Mouse (Mus musculus): Measurements from ENCODE around the gene Pex14.

The Pex14 gene

DNA sequence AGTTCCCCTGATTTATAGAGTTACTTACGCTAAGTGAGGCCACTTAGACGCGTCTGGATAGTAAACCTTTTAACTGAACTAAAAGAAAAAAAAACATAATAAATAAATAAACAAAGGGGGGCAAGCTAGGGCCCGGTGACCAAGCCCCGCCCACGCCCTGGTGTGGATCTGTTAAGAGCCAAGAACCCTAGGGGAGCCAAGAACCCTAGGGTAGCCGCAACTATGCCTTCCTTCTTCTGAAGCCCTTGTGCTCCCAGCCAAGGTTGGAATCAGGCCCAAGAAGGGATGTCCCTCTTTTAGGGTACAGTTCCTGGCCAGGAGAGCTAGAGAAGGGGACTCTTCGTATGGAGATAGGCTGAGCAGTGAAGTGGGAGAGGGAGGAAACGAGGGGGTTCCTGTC, 176.3 kb downstream of the Pex14 start:
- no peak for DNase-seq (ENCODE audit: low spot score in 2 of 2)

DNA sequence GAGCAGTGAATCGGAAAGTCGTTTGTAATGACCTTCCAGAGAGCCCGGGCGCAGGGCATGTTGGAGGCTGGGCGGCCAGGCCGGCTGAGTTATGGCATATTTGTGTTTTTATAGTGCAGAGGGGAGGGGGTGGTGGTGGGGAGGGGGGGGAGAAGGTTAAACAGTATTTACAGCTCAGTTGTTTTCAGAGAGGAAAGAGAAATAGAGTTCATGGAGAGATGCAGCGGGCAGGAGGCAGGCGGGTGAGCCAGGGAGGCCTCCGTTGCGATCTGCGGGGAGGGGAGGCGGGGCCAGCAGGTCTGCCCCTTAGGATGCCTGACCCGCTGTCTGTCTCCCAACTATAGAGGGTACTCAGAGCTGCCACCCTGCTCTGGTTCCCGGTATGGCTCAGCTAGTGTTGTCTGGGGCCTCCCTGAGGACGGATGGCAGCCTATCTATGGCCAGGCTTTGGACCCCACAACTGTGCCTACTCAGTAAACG, 177.4 kb downstream of the Pex14 start:
- no peak for DNase-seq (ENCODE audit: low spot score in 2 of 2)

DNA sequence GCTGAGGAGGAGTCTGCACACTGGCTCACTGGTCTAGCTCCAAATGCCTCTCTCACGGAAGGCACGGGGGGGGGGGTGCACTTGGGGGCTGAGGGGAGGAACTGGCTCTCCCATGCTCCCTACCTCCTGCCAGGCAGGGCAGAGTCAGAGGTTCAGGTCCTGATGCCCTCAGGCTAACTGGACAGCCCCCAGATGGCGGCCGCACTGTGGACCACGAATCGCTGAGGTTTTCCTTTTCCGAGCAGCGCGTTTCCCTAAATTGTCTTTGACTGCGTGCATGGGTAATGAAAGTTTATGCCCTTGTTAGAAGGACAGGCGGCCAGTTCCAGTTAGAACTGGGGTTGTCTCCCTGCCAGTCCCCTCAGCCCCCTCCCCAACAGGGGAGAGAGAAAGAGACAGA, 179.1 kb downstream of the Pex14 start:
- no peak for DNase-seq (ENCODE audit: low spot score in 2 of 2)

DNA sequence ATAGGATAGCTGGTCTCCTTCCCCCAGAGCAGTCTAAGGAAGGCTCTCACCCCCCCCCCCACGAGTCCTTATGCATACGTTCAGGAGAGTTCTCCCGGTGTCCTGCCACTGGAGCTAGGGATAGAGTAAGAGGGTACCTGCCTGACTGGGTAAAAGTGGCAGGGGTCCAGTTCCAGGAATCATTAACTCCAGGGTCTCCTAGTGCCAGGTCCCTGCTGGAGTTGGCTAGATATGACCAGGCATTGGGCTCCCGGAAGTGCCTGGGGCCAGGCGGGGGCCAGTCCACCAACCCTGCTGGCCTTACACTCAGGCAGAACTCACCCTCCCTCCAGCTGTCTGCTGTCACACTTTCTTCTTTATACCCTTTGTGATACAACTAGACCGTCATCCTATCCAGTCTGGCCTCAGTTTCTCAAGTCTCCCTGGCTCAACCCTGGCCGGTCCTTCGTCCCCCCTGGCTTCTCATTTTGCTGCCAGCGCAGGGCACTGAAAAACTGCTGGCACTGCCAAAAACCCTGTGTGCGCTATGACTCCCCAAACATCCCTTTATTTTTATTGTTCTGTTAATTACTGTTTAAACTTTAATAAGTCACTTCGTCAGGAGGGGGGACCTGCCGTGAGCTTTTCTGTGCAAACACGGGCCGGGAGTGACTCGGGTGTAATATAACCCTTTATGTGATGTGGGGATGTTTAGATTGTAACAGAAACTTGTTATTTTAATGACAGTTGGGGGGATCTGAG, 180.8 kb downstream of the Pex14 start:
- DNase-seq (ENCODE audit: low spot score in 2 of 2): no peak

DNA sequence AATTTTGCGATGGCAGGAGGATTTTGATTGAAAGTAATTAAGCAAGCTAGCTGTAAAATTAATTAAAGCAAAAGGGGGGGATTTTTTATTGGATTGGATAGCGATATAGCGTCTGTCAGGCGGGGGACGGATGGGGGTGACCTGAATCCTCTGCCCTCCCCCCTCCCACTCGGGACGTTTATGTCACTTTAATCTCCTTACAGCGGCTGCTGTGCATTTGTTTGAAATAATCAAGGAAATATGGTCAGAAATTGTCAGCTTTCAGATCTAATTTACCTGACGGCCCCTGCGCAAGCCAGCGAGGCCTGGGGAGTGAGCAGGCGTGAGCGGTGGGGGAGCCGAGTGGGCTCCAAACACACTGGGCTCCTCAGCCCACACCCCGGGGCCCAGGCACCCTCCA, 183.8 kb downstream of the Pex14 start:
- DNase-seq (ENCODE audit: low spot score in 2 of 2): no peak

DNA sequence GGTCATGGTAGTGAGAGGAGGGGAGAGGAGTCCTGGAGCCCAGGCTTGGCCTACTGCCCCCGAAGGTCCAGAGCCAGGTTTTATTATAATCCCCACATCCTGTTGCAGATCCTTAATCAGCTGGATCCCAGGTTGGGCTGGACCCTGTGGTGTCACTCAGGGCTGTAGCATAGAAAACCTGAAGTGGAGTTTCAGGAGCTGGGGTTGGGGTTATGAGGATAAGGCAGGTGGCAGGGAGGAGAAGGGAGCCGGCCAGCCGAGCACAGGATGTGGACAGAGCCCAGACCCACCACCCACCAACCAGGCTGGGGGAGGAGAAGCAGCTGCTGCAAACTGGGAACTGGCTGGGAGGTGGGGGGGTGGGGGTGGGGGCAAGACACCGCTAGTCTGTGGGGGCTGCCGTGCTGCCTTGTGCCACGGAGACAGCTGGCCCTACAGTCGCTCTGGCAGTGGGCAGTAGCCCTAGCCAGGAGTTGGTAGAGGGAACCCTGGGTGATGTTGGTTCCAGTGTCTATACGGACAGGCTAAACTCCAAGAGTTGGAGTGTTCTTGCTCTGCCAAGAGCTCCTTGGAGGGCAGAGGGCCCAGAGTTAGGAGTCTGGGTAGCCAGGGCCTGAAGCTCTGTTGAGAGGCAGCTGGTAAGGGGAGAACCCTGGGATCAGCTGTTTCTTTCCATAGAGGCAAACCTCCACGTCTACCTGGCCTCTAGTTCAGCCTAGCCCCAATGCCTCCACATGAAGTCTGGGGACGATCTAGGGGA, 184.6 kb downstream of the Pex14 start:
- peak; percentile 62 to 83 for DNase-seq (ENCODE audit: low spot score in 2 of 2)

DNA sequence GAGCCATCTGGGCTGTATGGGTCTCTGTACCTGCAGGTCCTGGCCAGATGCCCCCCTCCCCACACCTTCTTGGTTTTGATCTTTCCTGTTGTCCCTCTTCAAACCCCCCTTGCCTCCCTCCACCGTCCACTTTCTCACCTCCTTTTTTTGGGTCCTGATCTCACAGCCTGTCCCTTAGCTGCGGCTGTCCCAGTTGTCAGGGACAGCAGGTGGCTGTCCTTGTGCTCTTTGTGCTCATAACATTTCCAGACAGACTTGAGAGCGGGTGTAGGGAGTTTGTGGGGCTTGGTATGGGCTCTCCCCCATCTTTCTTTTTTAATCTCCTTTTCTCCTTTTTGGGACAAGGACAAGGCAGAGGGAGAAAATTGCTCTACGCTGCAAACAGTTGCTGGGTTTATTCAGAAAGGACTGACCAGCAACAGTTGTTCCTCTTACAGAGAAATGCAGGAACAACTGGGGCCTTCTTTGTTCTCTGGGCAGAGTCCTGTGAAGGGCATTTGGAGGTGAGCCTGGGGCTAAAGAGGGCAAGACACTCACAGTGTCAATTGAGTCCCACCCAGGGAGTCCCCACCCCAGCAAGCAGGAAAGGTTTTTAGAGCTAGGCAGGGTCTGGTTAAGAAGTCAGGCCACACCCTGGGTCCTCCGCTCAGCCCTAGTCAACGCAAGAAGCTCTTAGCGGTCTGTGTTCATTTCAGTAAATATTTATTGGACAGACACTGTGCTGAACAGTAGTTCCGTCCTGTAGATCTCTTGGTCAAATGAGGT, 186.7 kb downstream of the Pex14 start:
- DNase-seq (ENCODE audit: low spot score in 2 of 2): no peak

DNA sequence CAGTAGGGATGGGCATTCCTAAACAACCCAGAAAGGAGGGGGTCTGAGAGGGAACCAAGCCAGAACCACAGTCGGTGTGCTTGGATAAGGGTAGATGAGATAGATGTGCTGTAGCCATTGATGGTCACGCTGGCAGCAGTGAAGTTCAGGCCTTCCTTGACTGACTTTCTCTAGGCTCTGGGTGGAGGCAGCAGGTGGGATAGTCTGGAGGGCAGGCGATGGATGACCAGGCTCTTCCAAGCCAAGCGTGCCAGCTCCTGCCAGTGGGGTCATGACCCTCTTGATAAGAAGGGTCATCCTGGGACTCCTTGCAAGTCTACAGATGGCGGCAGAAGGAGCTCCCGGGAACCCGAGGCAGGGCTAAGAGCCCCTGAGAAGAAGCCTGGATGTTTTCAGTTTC, 187.5 kb downstream of the Pex14 start:
- no peak for DNase-seq (ENCODE audit: low spot score in 2 of 2)
